Mouse (Mus musculus) C2C12 (cell line): ENCODE data around the gene C130074G19Rik.

Experiments
- CTCF ChIP-seq: IDR thresholded peaks from one replicate; pipeline ENCODE4 v1.5.1; 2011; ENCODE audit not compliant: control insufficient read depth, insufficient read depth, insufficient read length
- MYOD1 ChIP-seq: IDR thresholded peaks from one replicate; pipeline ENCODE4 v1.6.1; 2011; ENCODE audit warnings: low read depth; ENCODE audit not compliant: control insufficient read depth, insufficient read length

- TF ChIP-seq MYOD1 = no peak
- no peak for TF ChIP-seq CTCF
These were observed 1.8 kb downstream of the C130074G19Rik start for GRCm38 (mm10) chr1:184881211-184881610.
